Mouse (Mus musculus): Measurements from ENCODE around the gene 1700016H13Rik.

The 1700016H13Rik gene

GRCm38 (mm10) chr5:103673611-103674010, 17.8 kb upstream of the 1700016H13Rik start:
- no peak for DNase-seq (ENCODE audit: low spot score in 2 of 2)

GRCm38 (mm10) chr5:103671858-103672257, 16.0 kb upstream of the 1700016H13Rik start:
- DNase-seq (ENCODE audit: low spot score in 2 of 2): no peak

GRCm38 (mm10) chr5:103665876-103666275, 10.1 kb upstream of the 1700016H13Rik start:
- DNase-seq (ENCODE audit: low spot score in 2 of 2): no peak

- DNase-seq (ENCODE audit: low spot score in 2 of 2): no peak
These were observed 9.1 kb upstream of the 1700016H13Rik start for GRCm38 (mm10) chr5:103664932-103665331.

GRCm38 (mm10) chr5:103659571-103659970, 3.8 kb upstream of the 1700016H13Rik start:
- DNase-seq (ENCODE audit: low spot score in 2 of 2): no peak

GRCm38 (mm10) chr5:103658921-103659320, 3.1 kb upstream of the 1700016H13Rik start:
- DNase-seq (ENCODE audit: low spot score in 2 of 2): no peak

GRCm38 (mm10) chr5:103654780-103655179, 1.0 kb downstream of the 1700016H13Rik start:
- DNase-seq (ENCODE audit: low spot score in 2 of 2): no peak

- peak in 1 of 2 experiments; percentile 46 for DNase-seq (ENCODE audit: low spot score in 2 of 2)
These were observed 1.6 kb downstream of the 1700016H13Rik start for GRCm38 (mm10) chr5:103654225-103654624.

- DNase-seq (ENCODE audit: low spot score in 2 of 2): no peak
These were observed 8.5 kb downstream of the 1700016H13Rik start for GRCm38 (mm10) chr5:103647320-103647719.

GRCm38 (mm10) chr5:103644167-103644566, 11.6 kb downstream of the 1700016H13Rik start:
- DNase-seq (ENCODE audit: low spot score in 2 of 2): no peak

- no peak for DNase-seq (ENCODE audit: low spot score in 2 of 2)
These were observed 18.6 kb downstream of the 1700016H13Rik start for GRCm38 (mm10) chr5:103637162-103637561.

GRCm38 (mm10) chr5:103629854-103630580, 25.8 kb downstream of the 1700016H13Rik start:
- no peak for DNase-seq (ENCODE audit: low spot score in 2 of 2)

GRCm38 (mm10) chr5:103629111-103629764, 26.6 kb downstream of the 1700016H13Rik start, which contains the start of gene Slc10a6:
TSS of gene Slc10a6 (minus strand) at chr5:103629403.
- DNase-seq (ENCODE audit: low spot score in 2 of 2): no peak

- no peak for DNase-seq (ENCODE audit: low spot score in 2 of 2)
These were observed 27.3 kb downstream of the 1700016H13Rik start for GRCm38 (mm10) chr5:103628499-103628898.

- no peak for DNase-seq (ENCODE audit: low spot score in 2 of 2)
These were observed 31.0 kb downstream of the 1700016H13Rik start for GRCm38 (mm10) chr5:103624831-103625230.

- no peak for DNase-seq (ENCODE audit: low spot score in 2 of 2)
These were observed 33.5 kb downstream of the 1700016H13Rik start for GRCm38 (mm10) chr5:103622321-103622720.

- no peak for DNase-seq (ENCODE audit: low spot score in 2 of 2)
These were observed 35.4 kb downstream of the 1700016H13Rik start for GRCm38 (mm10) chr5:103620301-103620973.

- no peak for DNase-seq (ENCODE audit: low spot score in 2 of 2)
These were observed 38.6 kb downstream of the 1700016H13Rik start for GRCm38 (mm10) chr5:103617191-103617590.

- no peak for DNase-seq (ENCODE audit: low spot score in 2 of 2)
These were observed 41.5 kb downstream of the 1700016H13Rik start for GRCm38 (mm10) chr5:103614356-103614755.

- no peak for DNase-seq (ENCODE audit: low spot score in 2 of 2)
These were observed 43.5 kb downstream of the 1700016H13Rik start for GRCm38 (mm10) chr5:103612316-103612715.

GRCm38 (mm10) chr5:103610856-103611472, 44.8 kb downstream of the 1700016H13Rik start:
- no peak for DNase-seq (ENCODE audit: low spot score in 2 of 2)

- DNase-seq (ENCODE audit: low spot score in 2 of 2): no peak
These were observed 45.7 kb downstream of the 1700016H13Rik start for GRCm38 (mm10) chr5:103610148-103610547.

Data from spleen, postnatal 4 days (tissue).